Mouse (Mus musculus) midbrain, embryonic 14.5 days (tissue): ENCODE measurements around the gene Sh3pxd2b. TPM values are rescaled to one million over a fixed set of nuclear protein-coding genes. Genes with fewer than 3 reads are reported as not detected.

Experiments used
- ATAC-seq: fragments of 200-750 bp; cut with Nextera tagmentation; 2 replicates; pipeline ENCODE4 v1.8.0; 2017; ENCODE audit warnings: moderate number of reproducible peaks, moderate library complexity; ENCODE audit not compliant: low FRiP score, low TSS enrichment
- DNase-seq: peaks from one replicate; pipeline ENCODE4 v3.0.0-alpha.2; 2015
- H3K27ac ChIP-seq: fragments of 300-500 bp; sonication (generic); replicated peaks from 2 replicates; pipeline ENCODE4 v1.5.1; 2014; ENCODE audit warnings: mild to moderate bottlenecking, low read depth, low read length, moderate library complexity
- H3K27me3 ChIP-seq: fragments of 300-500 bp; sonication (generic); 2 replicates; pipeline ENCODE4 v1.6.1; 2014; ENCODE audit warnings: low read length, control low read depth, mixed read lengths; ENCODE audit not compliant: control insufficient read depth, insufficient read depth
- H3K36me3 ChIP-seq: fragments of 300-500 bp; sonication (generic); 2 replicates; pipeline ENCODE4 v1.6.1; 2014; ENCODE audit warnings: low read length, control low read depth; ENCODE audit not compliant: control insufficient read depth, insufficient read depth
- H3K4me1 ChIP-seq: fragments of 300-500 bp; sonication (generic); 2 replicates; pipeline ENCODE4 v1.6.1; 2014; ENCODE audit warnings: mild to moderate bottlenecking, antibody characterized with exemption, low read length, control low read depth; ENCODE audit not compliant: control insufficient read depth, insufficient read depth
- H3K4me2 ChIP-seq: fragments of 300-500 bp; sonication (generic); 2 replicates; pipeline ENCODE4 v1.6.1; 2014; ENCODE audit warnings: mild to moderate bottlenecking, low read length, moderate library complexity
- H3K4me3 ChIP-seq: fragments of 300-500 bp; sonication (generic); replicated peaks from 2 replicates; pipeline ENCODE4 v1.5.1; 2014; ENCODE audit warnings: low read depth, low read length
- H3K9ac ChIP-seq: fragments of 300-500 bp; sonication (generic); replicated peaks from 2 replicates; pipeline ENCODE4 v1.6.1; 2014; ENCODE audit warnings: mild to moderate bottlenecking, low read length, moderate library complexity
- H3K9me3 ChIP-seq: fragments of 300-500 bp; sonication (generic); 2 replicates; pipeline ENCODE4 v1.6.1; 2016; ENCODE audit warnings: low read length, control low read depth, mixed read lengths; ENCODE audit not compliant: control insufficient read depth
- WGBS: fragments of 180-500 bp; shearing (Covaris S2); extraction: QIAGEN DNeasy Blood & Tissue Kit; methylation state at CpG from one replicate; pipeline ENCODE4 v1.1.7; 2014; 5-methylcytosine and 5-hydroxymethylcytosine counted together
- polyA plus RNA-seq: library from polyadenylated mRNA; unstranded; fragments of >200 nt; fragmentation: Nextera tagmentation; extraction: Ambion mirVana; gene quantifications from 2 replicates; pipeline ENCODE4 v1.2.1, GENCODE M21; 2014

Gene Sh3pxd2b
- polyA plus RNA-seq, 1 experiment from 2014 or later = 25.4 TPM

- H3K4me2 ChIP-seq = no peak overlapping the region
- H3K36me3 ChIP-seq = no peaks in the 10 kb centered on the region
- peak overlapping the region; percentile 66 for H3K27ac ChIP-seq
- WGBS = 62% methylated on average over 3 of the region's 3 CpGs
- H3K9me3 ChIP-seq = no peaks in the 10 kb centered on the region
- ATAC-seq (peak; percentile 32; the same call in 1 of the 2 replicates), DNase-seq (no peak)
- no peaks in the 10 kb centered on the region for H3K27me3 ChIP-seq
- no peak overlapping the region for H3K9ac ChIP-seq
- H3K4me1 ChIP-seq = peaks cover 12% of the 10 kb centered on the region; the same call in 1 of the 2 replicates
- no peak overlapping the region for H3K4me3 ChIP-seq
These were observed 15.6 kb downstream of the Sh3pxd2b start for GRCm38 (mm10) chr11:32363188-32363587.

- DNase-seq = peak; percentile 77
- Histone ChIP-seq H3K27ac (peak overlapping the region; percentile 66), H3K9ac (no peak overlapping the region), H3K4me2 (no peak overlapping the region), H3K4me1 (peaks cover 12% of the 10 kb centered on the region; the same call in 1 of the 2 replicates), H3K36me3 (no peaks in the 10 kb centered on the region), H3K9me3 (no peaks in the 10 kb centered on the region), H3K4me3 (no peak overlapping the region), H3K27me3 (no peaks in the 10 kb centered on the region)
- ATAC-seq = peak; percentile 69
- 72% methylated on average over 3 of the region's 3 CpGs for WGBS
These were observed 16.1 kb downstream of the Sh3pxd2b start for GRCm38 (mm10) chr11:32363610-32364220.

DNA sequence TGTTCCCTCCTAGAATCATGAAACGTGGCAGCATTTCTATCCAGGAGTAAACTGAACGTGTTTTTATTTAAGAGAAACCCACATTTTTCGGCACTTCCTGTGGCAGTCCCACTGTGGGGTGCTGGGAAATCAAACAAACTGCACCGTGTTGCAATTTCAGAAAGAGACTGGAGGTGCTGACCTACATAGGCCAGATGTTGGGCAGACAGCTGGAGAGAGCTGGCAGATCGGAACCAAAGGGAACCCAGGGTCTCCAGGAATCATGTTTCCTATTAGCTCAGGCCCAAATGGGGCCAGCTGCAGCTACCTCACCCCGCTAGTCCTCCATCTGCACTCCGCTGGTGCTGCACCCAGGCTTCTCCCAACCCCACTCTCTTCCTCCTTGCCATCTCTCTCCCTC lies 16.8 kb downstream of the Sh3pxd2b start:
- DNase-seq (no peak), ATAC-seq (no peak)
- Histone ChIP-seq H3K4me3 (no peak overlapping the region), H3K9ac (no peak overlapping the region), H3K36me3 (no peaks in the 10 kb centered on the region), H3K4me2 (no peak overlapping the region), H3K4me1 (peaks cover 12% of the 10 kb centered on the region; the same call in 1 of the 2 replicates), H3K9me3 (no peaks in the 10 kb centered on the region), H3K27ac (0 out of 2 replicates have a peak overlapping the region, but pooled peaks have one; percentile 63), H3K27me3 (no peaks in the 10 kb centered on the region)
- WGBS = 91% methylated on average over 7 of the region's 7 CpGs

GRCm38 (mm10) chr11:32365498-32365897 lies 17.9 kb downstream of the Sh3pxd2b start:
- Histone ChIP-seq H3K4me3 (no peak overlapping the region), H3K9ac (no peak overlapping the region), H3K4me2 (no peak overlapping the region), H3K4me1 (peaks cover 12% of the 10 kb centered on the region; the same call in 1 of the 2 replicates), H3K36me3 (no peaks in the 10 kb centered on the region), H3K9me3 (no peaks in the 10 kb centered on the region), H3K27me3 (no peaks in the 10 kb centered on the region), H3K27ac (no peak overlapping the region)
- 94% methylated on average over 4 of the region's 4 CpGs for WGBS
- DNase-seq = no peak
- no peak for ATAC-seq

DNA sequence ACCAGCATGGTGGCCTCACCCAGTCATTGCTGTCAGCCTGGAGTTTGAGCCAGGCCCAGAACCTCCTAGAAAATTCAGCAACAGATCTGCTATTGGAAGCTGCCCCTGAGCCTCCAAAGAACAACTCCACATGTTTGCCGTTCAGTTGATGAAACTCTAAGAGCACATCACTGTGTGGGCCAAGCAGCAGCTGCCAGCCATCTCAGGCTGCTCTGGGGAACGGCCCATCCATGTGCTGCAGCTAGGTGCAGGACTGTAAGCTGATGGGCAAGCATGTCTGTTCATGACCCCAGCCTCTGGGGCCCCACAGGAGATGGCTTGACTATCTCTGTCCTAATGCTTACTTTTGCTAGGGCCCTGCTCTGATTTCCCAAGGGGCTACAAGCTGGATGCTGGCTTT lies 19.4 kb downstream of the Sh3pxd2b start:
- H3K27me3 ChIP-seq = no peaks in the 10 kb centered on the region
- no peak for DNase-seq

DNA sequence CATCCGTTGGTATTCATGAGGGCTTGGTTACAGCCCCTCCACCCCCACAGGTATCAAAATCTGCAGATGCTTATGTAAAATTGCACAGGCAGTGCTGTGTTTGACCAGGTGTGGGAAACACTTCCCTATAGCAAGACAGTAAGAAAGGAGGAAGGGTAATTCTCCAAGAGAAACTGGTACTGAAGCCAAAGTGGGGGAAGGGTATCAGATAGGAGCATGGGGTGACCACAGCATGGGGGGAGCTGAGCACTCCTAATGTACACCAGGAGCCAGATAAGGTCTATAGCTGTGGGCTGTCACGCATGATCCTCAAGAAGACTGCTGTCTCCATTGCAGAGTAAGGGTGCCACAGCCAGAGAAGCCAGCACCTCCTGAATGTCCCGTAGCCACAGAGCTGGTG lies 21.4 kb downstream of the Sh3pxd2b start:
- Histone ChIP-seq H3K27me3 (no peaks in the 10 kb centered on the region), H3K9ac (no peak overlapping the region), H3K4me2 (no peak overlapping the region), H3K27ac (no peak overlapping the region), H3K4me1 (0 out of 2 replicates have a peak, but pooled peaks cover under 1% of the 10 kb centered on the region), H3K36me3 (peaks cover 22% of the 10 kb centered on the region), H3K9me3 (no peaks in the 10 kb centered on the region), H3K4me3 (no peak overlapping the region)
- ATAC-seq (no peak), DNase-seq (no peak)
- WGBS = 98% methylated on average over 3 of the region's 3 CpGs

More for the DNA sequence above, 19.4 kb downstream of the Sh3pxd2b start:
- H3K4me3 ChIP-seq = no peak overlapping the region
- no peak for ATAC-seq
- H3K36me3 ChIP-seq = peaks cover 7% of the 10 kb centered on the region
- no peaks in the 10 kb centered on the region for H3K9me3 ChIP-seq
- no peak overlapping the region for H3K9ac ChIP-seq
- peaks cover 12% of the 10 kb centered on the region; the same call in 1 of the 2 replicates for H3K4me1 ChIP-seq
- H3K27ac ChIP-seq = no peak overlapping the region
- no peak overlapping the region for H3K4me2 ChIP-seq
- 84% methylated on average over 2 of the region's 2 CpGs for WGBS

DNA sequence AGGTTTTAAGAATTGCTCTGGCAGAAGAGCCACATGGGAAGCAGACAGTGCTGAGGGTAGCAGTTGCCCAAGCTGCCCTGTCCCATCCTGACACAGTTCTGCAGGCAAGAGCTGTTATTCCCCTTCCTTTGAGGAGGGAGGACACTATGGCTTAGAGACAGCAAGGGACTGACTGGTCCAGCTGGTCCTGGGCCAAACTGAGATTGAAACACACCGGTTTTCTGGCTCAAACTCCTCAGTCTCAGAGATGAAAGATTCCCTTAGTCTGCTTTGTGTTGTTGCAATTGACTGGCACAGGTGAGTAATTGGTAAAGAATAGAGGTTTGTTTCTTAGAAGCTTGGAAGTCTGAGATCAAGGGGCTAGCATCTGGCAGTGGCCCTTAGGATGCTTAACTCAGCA lies 23.3 kb downstream of the Sh3pxd2b start:
- Histone ChIP-seq H3K36me3 (peaks cover 37% of the 10 kb centered on the region), H3K4me3 (no peak overlapping the region), H3K9me3 (no peaks in the 10 kb centered on the region), H3K4me2 (no peak overlapping the region), H3K27me3 (no peaks in the 10 kb centered on the region), H3K9ac (no peak overlapping the region), H3K4me1 (0 out of 2 replicates have a peak, but pooled peaks cover 2% of the 10 kb centered on the region), H3K27ac (no peak overlapping the region)
- 72% methylated on average over 1 of the region's 1 CpGs for WGBS
- no peak for DNase-seq
- ATAC-seq = no peak

DNA sequence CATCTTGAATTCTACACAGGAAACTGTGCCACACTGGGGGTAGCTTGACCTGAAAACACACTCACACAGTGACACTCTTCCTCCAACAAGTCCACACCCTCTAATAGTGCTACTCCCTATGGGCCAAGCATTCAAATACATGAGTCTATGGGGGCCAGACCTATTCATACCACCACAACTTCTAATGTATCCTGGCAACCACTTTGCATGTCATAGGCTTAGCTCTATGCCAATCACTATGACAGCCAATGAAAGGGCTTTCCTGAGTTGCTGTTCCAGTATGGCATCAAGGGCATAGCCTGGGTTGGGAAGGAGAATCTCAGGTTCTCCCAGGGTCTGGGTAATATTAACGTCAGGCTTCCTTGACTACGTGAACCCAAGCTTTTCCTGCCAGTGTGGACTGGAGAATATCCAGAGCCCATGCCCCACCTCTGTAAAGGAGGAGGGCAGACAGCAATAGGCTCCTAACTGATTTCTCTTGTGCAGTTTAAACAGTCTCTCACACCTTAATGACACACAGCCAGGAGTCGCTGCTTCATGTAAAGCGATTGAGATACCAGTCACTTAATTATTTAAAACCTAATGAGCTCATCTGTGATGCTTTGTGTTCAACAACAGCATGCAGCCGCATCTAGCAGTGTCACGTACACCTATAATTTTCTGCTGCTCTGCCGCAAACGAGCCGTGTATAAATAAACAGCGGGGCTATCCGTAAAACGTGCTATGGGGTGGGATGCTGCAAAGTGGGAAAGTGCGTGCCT lies 25.8 kb downstream of the Sh3pxd2b start:
- no peaks in the 10 kb centered on the region for H3K9me3 ChIP-seq
- no peak overlapping the region for H3K4me2 ChIP-seq
- H3K4me3 ChIP-seq = no peak overlapping the region
- peaks cover 59% of the 10 kb centered on the region for H3K36me3 ChIP-seq
- no peaks in the 10 kb centered on the region for H3K27me3 ChIP-seq
- DNase-seq = peak; percentile 39
- ATAC-seq = no peak
- H3K4me1 ChIP-seq = 0 out of 2 replicates have a peak, but pooled peaks cover 2% of the 10 kb centered on the region
- 85% methylated on average over 13 of the region's 13 CpGs for WGBS
- H3K27ac ChIP-seq = peak overlapping the region; percentile 33; the same call in 1 of the 2 replicates
- no peak overlapping the region for H3K9ac ChIP-seq
